Mouse (Mus musculus): ENCODE results near the gene Tmc3.

DNA sequence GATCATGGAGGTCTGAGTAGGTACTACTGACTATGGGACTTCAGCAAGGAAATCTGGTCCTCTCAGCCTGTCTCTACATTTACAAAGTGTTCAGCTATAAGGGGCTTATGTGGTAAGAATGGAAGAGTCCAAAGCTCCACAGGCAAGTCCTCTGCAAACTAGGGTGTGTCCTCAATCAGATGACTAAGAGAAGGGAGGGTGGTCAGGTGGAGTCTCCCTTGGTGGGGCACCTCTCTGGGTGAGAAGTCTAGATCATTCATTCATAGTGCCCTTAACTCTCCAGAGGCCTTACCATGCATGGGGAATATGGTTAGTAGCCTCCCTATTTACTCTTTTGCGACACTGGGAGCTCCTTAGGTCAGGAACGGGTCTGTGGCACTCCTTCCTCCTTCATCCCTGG lies 69.5 kb downstream of the Tmc3 start:
- TF ChIP-seq HCFC1 (IDR thresholded peaks at IDR 0.05; ENCODE audit: borderline replicate concordance, insufficient read depth, low read length) (no peak), ZC3H11A (IDR thresholded peaks at IDR 0.05; ENCODE audit: borderline replicate concordance, low read depth, low read length) (no peak), ZNF384 (IDR thresholded peaks at IDR 0.05; ENCODE audit: low read depth, low read length) (no peak), CHD2 (IDR thresholded peaks at IDR 0.05; ENCODE audit: low read depth, low read length) (no peak), MAFK (IDR thresholded peaks at IDR 0.05; ENCODE audit: insufficient read depth, low read depth, low read length) (no peak)
